In genomic region chr11:104310226-104310887, GRCm38 (mm10) we compare ENCODE assay signal across 10 mouse cellular contexts.
DNase-seq lines count a peak whose midpoint lies in the region; ATAC-seq and TF ChIP-seq lines count a peak whose summit lies in the region.
"Had no signal": no experiment of that assay in that cellular context is flagged by ENCODE, and none has a peak within 500 bp of the region (broad histone marks: within the 10 kb centered on the region; RNA-seq: fewer than 3 reads in every experiment).

No protein-coding gene starts in this region.

- DNase-seq in heart, postnatal 36 days = no peak
- no peak for DNase-seq in frontal cortex, postnatal 14 days (ENCODE audit: low spot score in 2 of 2)
- DNase-seq in left cerebral cortex, adult 18-20 months (ENCODE audit: low spot score in 2 of 2) = no peak

- H3K4me2 ChIP-seq in heart, embryonic 13.5 days = peak overlapping the region; percentile 58
- peak overlapping the region; percentile 75 for H3K4me2 ChIP-seq in liver, embryonic 15.5 days
- H3K4me2 ChIP-seq: forebrain, embryonic 15.5 days had no signal

- no peaks in the 10 kb centered on the region for H3K9me3 ChIP-seq in heart, embryonic 13.5 days
- H3K9me3 ChIP-seq in E14TG2a.4 (ENCODE audit: low read length) = no peaks in the 10 kb centered on the region
- no peaks in the 10 kb centered on the region for H3K9me3 ChIP-seq in liver, embryonic 15.5 days (replicated peaks)
- H3K9me3 ChIP-seq: forebrain, embryonic 15.5 days had no signal

- no peaks in the 10 kb centered on the region for H3K36me3 ChIP-seq in heart, embryonic 13.5 days
- H3K36me3 ChIP-seq in E14TG2a.4 (ENCODE audit: insufficient read depth, low read length) = peaks cover 35% of the 10 kb centered on the region
- H3K36me3 ChIP-seq in liver, embryonic 15.5 days (replicated peaks) = no peaks in the 10 kb centered on the region

- H3K4me3 ChIP-seq in heart, embryonic 13.5 days = peak overlapping the region; percentile 30
- peak overlapping the region; percentile 72 for H3K4me3 ChIP-seq in E14TG2a.4 (replicated peaks; ENCODE audit: low read length)
- peak overlapping the region; percentile 53 for H3K4me3 ChIP-seq in liver, embryonic 15.5 days (replicated peaks)
- H3K4me3 ChIP-seq: forebrain, embryonic 15.5 days had no signal

- no peaks in the 10 kb centered on the region for H3K4me1 ChIP-seq in heart, embryonic 13.5 days
- H3K4me1 ChIP-seq in E14TG2a.4 (replicated peaks; ENCODE audit: low read depth, low read length) = peaks cover 84% of the 10 kb centered on the region
- peaks cover 25% of the 10 kb centered on the region for H3K4me1 ChIP-seq in liver, embryonic 15.5 days (replicated peaks)
- H3K4me1 ChIP-seq: forebrain, embryonic 15.5 days had no signal

- WGBS in heart, embryonic 13.5 days = 11% methylated on average over 23 of the region's 23 CpGs
- WGBS in liver, embryonic 15.5 days (ENCODE audit: insufficient replicate concordance) = 15% methylated on average over 23 of the region's 23 CpGs

- H3K9ac ChIP-seq in heart, embryonic 13.5 days = peak overlapping the region; percentile 30; the same call in 1 of the 2 replicates
- peak overlapping the region; percentile 39; the same call in 1 of the 2 replicates for H3K9ac ChIP-seq in liver, embryonic 15.5 days
- H3K9ac ChIP-seq: forebrain, embryonic 15.5 days had no signal

- intact Hi-C loops in heart, postnatal 36 days (cut with DNase I) = no loop called here

- ATAC-seq in heart, embryonic 13.5 days (ENCODE audit: extremely low read depth, insufficient number of reproducible peaks, low FRiP score, low TSS enrichment) = no peak; the same call in 1 of the 2 replicates
- ATAC-seq in erythroblast, adult 5-6 weeks (replicated peaks; ENCODE audit: low FRiP score, poor library complexity, severe bottlenecking) = 0 out of 2 replicates have a peak, but pooled peaks have one; percentile 30
- ATAC-seq in liver, embryonic 15.5 days (ENCODE audit: insufficient read depth) = peak; percentile 80
- no peak for ATAC-seq in activated CD4-positive, CD25-positive, alpha-beta regulatory T cell, adult 4 months
- ATAC-seq: forebrain, embryonic 15.5 days had no signal

- H3K27ac ChIP-seq in heart, embryonic 13.5 days (replicated peaks) = no peak overlapping the region
- peak overlapping the region; percentile 3; the same call in 1 of the 2 replicates for H3K27ac ChIP-seq in liver, embryonic 15.5 days (replicated peaks)
- H3K27ac ChIP-seq: forebrain, embryonic 15.5 days; macrophage had no signal

- no peak for TF ChIP-seq CTCF in E14TG2a.4 (conservative IDR thresholded peaks at IDR 0.05; ENCODE audit: low read length)

- peaks cover 39% of the 10 kb centered on the region for H3K27me3 ChIP-seq in heart, embryonic 13.5 days (replicated peaks)
- H3K27me3 ChIP-seq in E14TG2a.4 (ENCODE audit: insufficient read depth, low read length) = no peaks in the 10 kb centered on the region
- peaks cover 16% of the 10 kb centered on the region; the same call in 1 of the 2 replicates for H3K27me3 ChIP-seq in liver, embryonic 15.5 days

Comparison
In these comparisons a context has a peak if more than half of its experiments do, and no peak if none do; other contexts are left out.
1. ATAC-seq: peak in erythroblast, adult 5-6 weeks (single experiment) and liver, embryonic 15.5 days (single experiment); none in heart, embryonic 13.5 days (single experiment) and activated CD4-positive, CD25-positive, alpha-beta regulatory T cell, adult 4 months (single experiment).
2. Peak in every context shown above with its lines, with median percentiles within 50 percentile points of each other: H3K4me3 ChIP-seq.